Mouse (Mus musculus) layer of hippocampus, adult 9-11 months (tissue): Measurements from ENCODE around the gene Mrps23.
A peak's percentile ranks its signal among the peaks of the same experiment; 100 is the strongest.

Experiments used
- DNase-seq: peaks from one replicate; pipeline ENCODE4 v3.0.0; 2022

Mrps23 gene

DNA sequence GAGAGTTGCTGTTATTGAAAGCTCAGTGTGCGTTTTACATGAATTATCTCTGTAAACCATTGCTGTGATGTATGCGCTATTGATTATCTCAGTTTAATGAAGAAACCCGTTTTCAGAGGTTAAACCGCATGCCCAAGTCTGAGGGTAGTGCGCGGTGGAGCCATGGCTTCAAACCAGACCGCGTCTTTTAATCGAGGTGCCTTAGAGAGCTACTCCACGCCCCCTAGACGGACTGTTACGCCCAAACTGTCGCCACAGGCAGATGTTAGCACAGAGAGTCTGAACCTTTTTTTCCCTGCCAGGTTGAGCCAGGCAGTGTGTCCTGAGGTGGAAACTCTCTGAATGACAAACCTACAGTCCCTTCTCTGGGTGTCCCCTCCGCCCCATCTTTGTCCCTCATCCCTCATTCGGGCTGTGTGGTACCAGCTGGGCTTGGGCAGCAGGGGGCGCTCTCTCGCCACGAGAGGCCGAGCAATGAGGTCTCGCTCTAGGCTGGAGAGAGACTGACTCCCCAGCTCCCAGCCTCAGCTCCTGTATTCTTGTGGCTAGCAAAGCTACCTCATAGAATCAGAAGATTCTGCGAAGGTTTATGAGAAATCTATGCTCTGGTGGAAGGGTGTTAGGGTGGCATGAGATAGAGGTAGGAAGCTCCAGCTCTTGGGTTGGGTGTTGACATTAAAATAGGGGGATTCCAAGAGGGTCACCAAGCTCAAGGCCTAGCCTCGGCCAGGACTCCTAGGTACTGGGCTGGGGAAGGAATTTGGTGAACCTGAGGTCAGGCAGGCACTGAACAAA, 48.0 kb downstream of the Mrps23 start:
- peak; percentile 55 for DNase-seq

DNA sequence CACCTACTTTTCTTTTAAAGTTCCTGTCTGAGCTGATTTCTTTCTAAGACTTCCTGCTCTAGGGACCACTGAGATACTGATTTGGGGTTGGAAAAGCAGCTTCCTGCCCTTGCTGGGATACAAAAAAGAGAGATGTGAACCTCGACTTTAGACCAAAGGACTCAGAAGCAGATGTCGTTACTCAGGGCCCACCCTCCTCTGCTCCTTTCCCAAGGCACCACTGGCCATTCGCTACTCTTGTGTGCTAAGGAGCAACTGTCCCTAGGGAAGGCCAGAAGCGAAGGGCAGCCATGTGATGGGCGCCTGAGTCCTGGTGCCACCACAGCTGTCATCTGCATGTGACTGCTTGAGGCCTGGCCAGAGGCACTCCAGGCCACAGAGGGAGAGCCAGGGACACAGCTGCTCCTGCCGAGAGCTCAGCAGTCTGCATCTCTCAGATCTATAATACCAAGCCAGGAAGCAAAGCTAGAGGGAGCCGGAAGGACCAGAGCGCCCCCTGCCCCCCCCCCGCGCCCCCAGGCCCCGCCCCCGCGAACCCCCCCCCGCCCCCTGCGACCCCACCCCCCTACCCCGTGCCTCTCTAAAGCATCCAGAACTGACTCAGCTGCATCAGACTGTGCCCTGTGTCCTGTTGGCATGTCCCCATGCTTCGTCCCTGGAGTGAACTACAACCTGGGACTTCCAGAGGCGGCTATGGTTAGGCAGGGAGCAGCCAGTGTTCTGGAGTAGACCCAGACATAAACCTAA, 48.8 kb downstream of the Mrps23 start:
- DNase-seq: peak; percentile 73

DNA sequence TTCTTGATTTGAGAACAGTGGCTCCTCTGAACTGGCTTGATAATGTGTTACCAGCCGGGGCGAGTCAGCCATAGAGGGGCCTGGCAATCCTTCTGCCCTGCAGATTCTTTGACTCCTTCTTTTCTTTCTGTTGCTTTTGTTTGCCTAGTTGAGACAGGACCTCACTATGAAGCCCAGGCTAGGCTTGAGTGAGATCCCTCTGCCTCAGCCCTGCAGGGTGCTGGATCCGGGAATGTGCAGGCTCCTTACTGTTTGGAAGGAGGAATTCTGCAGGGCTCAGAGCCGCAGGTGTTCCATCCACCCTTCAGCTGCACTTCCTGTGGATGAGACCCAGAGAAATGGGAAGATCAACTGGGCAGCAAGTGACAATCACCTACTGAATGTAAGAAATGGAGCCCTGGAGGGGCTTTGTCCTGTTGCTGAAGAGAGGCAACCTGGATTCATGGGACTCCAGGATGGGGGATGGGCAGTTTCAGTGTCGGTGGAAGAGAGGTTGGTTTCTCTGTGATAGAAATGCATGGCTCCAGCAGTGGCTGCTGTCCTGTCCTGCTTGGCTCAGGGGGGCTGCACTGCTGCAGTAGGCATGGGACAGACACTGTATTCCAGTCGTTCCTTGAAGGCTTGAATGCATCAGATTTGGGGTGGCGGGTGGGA, 49.5 kb downstream of the Mrps23 start:
- DNase-seq: no peak

DNA sequence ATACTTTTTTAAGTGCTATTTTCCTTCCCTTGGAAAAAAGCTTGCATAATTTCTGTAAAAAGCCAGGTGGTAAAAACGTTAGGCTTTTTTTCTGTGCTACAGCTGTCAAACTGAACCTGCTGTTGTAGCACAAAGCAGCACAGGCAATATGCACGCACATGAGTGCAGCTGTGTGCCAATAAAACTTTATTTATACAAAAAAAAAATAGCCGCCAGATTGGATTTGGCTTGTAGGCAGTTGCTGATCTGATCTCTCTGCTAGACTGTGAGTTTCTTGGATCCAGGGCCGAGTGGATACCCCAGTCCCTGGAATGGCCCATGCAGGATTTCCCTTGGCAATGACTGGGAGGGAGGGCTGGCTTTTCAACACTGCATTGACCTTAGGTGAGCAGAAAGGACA, 53.5 kb downstream of the Mrps23 start:
- no peak for DNase-seq

DNA sequence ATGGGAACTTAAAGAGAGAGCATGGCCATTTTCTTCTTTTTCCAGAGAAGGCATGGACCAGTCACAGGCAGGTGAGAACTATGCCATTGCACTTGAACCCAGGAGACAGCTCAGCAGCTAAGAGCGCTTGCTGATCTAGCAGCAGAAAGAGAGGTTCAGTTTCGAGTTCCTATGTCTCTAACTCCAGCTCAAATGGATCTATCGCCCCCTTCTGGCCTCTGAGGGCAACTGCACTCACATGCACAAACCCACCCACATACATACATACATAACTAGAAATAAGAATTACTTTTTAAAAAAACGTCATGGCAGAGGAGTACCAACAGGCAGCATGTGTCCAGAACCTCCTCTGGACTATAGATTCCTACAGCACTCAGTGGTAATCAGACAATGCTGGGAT, 54.0 kb downstream of the Mrps23 start:
- no peak for DNase-seq

DNA sequence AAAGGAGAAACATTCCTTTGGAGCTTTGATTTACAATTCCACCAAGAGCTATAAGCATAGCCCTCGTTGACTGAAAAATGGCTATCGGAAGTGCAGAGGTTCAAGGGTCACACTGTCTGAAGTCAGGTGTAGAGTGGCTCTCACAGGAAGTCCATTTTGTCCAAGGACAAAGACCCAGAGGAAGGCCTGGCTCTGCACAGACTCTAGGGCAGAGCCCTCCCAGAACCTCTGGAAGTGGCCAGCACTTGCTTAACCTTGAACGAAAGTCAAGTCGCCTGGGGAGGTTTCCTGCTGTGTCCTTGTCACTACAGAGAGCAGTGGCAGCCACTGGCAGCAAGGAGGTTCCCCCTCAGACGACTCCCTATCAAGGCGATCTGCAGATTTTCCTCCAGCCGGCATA, 56.3 kb downstream of the Mrps23 start:
- no peak for DNase-seq
